Mouse (Mus musculus) forebrain, embryonic 12.5 days (tissue): Measurements from ENCODE around the gene Fbxw8. TPM values are rescaled to one million over a fixed set of nuclear protein-coding genes. Genes with fewer than 3 reads are reported as not detected.
A peak's percentile ranks its signal among the peaks of the same experiment; 100 is the strongest.

Experiments
- ATAC-seq: fragments of 200-750 bp; cut with Nextera tagmentation; 2 replicates; pipeline ENCODE4 v1.8.0; 2017; ENCODE audit warnings: moderate TSS enrichment; ENCODE audit not compliant: low FRiP score
- H3K27ac ChIP-seq: fragments of 300-500 bp; sonication (generic); 2 replicates; pipeline ENCODE4 v1.5.1; 2016; ENCODE audit warnings: mild to moderate bottlenecking
- H3K27me3 ChIP-seq: fragments of 300-500 bp; sonication (generic); 2 replicates; pipeline ENCODE4 v1.6.1; 2016; ENCODE audit warnings: mild to moderate bottlenecking
- H3K36me3 ChIP-seq: fragments of 300-500 bp; sonication (generic); replicated peaks from 2 replicates; pipeline ENCODE4 v1.6.1; 2016; ENCODE audit warnings: mild to moderate bottlenecking
- H3K4me1 ChIP-seq: fragments of 300-500 bp; sonication (generic); 2 replicates; pipeline ENCODE4 v1.6.1; 2016
- H3K4me2 ChIP-seq: fragments of 300-500 bp; sonication (generic); 2 replicates; pipeline ENCODE4 v1.6.1; 2016; ENCODE audit warnings: mild to moderate bottlenecking, moderate library complexity
- H3K4me3 ChIP-seq: fragments of 300-500 bp; sonication (generic); replicated peaks from 2 replicates; pipeline ENCODE4 v1.5.1; 2016; ENCODE audit warnings: mild to moderate bottlenecking
- H3K9ac ChIP-seq: fragments of 300-500 bp; sonication (generic); 2 replicates; pipeline ENCODE4 v1.6.1; 2016; ENCODE audit warnings: mild to moderate bottlenecking
- H3K9me3 ChIP-seq: fragments of 300-500 bp; sonication (generic); 2 replicates; pipeline ENCODE4 v1.6.1; 2016
- WGBS: fragments of 180-500 bp; shearing (Covaris S2); methylation state at CpG from one replicate; pipeline ENCODE4 v1.1.7; 2016; 5-methylcytosine and 5-hydroxymethylcytosine counted together
- polyA plus RNA-seq: library from polyadenylated mRNA; unstranded; fragments of >200 nt; fragmentation: Nextera tagmentation; extraction: Ambion mirVana; gene quantifications from 2 replicates; pipeline ENCODE4 v1.2.1, GENCODE M21; 2016

The Fbxw8 gene
- polyA plus RNA-seq, 1 experiment from 2014 or later = 41.5 TPM

DNA sequence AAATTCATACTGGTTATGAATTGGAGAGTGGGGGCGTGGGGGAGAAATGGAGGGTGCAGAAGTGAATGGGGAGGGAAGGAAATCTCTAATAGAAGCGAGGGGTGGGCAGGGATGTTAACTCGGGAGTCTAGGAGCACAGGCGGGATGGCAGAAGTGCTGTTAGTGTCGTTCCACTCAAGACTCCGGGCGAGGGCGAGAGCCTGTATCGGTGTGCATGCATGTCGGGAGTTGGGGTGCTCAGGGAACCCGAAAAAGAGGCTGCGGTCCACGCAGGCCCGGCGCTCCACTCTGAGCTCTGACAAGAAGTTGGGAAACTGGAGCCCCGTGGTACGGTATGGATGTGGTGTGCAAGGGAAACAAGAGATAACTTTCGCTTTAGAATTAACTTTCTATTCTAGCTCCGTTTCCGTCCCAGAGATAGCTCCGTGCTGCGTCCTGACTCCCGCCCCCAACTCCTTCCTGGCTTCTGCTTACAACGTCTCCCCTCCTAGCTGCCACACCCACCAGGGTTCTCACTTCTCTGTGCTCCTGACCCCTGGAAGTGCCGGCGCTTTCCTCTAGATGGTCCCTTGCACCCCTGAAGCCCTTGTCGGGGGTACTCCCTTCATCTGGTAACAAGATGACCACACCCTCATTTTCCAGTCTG, 16.9 kb upstream of the Fbxw8 start:
- Histone ChIP-seq H3K4me3 (peak overlapping the region; percentile 31; the same call in 1 of the 2 replicates), H3K36me3 (no peaks in the 10 kb centered on the region), H3K4me1 (peaks cover 43% of the 10 kb centered on the region), H3K9me3 (peaks cover 7% of the 10 kb centered on the region; the same call in 1 of the 2 replicates), H3K27me3 (peaks cover 89% of the 10 kb centered on the region), H3K9ac (no peak overlapping the region), H3K27ac (no peak overlapping the region), H3K4me2 (peak overlapping the region; percentile 45)
- WGBS = under 1% methylated on average over 27 of the region's 27 CpGs
- ATAC-seq = no peak

DNA sequence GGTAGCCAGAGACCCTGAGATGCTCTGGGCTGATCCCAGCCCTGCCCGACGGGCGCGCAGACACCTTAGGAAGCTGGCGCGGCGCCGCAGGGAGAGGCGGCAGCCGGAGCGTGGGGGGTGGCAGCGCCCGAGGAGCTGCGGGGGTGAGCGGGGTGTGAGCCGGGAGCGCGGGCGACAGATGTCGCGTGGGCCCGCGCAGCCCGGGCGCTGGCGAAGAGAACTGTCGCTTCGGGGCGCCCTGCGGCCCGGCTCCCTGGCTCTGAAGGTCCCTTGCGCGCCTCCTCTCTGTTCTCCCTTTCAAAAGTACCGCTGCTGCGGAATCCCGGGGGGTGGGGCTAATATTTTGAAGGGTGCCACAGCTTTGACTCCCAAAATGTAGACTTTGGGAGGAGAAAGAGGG, 16.4 kb upstream of the Fbxw8 start:
- H3K4me3 ChIP-seq = peak overlapping the region; percentile 31
- WGBS = under 1% methylated on average over 36 of the region's 36 CpGs
- peaks cover 7% of the 10 kb centered on the region; the same call in 1 of the 2 replicates for H3K9me3 ChIP-seq
- no peak for ATAC-seq
- no peak overlapping the region for H3K9ac ChIP-seq
- H3K36me3 ChIP-seq = no peaks in the 10 kb centered on the region
- H3K27me3 ChIP-seq = peaks cover 91% of the 10 kb centered on the region
- H3K4me2 ChIP-seq = peak overlapping the region; percentile 45
- H3K4me1 ChIP-seq = peaks cover 43% of the 10 kb centered on the region
- no peak overlapping the region for H3K27ac ChIP-seq

DNA sequence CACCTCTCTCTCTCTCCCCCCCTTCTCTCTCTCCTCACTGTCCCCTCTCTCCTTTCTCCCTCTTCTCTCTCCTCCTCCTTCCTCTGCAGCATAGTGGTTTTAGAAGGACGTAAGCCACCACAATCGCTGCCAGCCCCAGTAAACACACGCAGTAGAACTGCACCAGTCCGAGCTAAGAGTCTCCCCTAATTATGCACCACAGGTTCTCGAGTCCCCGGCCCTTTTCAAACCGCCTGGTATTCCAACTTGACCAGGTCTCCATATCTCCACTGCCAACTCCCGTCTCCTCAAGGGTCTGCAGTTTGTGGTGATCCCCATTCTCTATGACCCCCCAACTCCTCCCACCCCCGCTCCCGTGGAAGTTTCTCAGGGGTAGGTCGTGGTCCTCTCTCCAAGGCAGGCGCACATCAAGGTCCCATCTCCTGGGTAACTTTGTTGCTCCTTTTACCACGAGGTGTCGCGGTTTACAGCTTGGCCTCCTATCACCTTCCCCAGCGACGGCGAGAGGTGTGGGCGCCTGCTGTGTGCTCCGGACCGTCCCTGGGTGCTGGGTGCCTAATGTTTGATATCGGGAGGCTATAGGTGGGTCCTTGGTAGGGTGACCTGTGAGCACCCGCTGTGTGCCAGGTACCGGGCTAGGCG, 15.7 kb upstream of the Fbxw8 start:
- H3K4me3 ChIP-seq = peak overlapping the region; percentile 31
- H3K36me3 ChIP-seq = no peaks in the 10 kb centered on the region
- under 1% methylated on average over 25 of the region's 25 CpGs for WGBS
- no peak for ATAC-seq
- H3K4me1 ChIP-seq = peaks cover 43% of the 10 kb centered on the region
- peaks cover 93% of the 10 kb centered on the region for H3K27me3 ChIP-seq
- H3K9me3 ChIP-seq = peaks cover 7% of the 10 kb centered on the region; the same call in 1 of the 2 replicates
- no peak overlapping the region for H3K27ac ChIP-seq
- no peak overlapping the region; the same call in 1 of the 2 replicates for H3K9ac ChIP-seq
- peak overlapping the region; percentile 45 for H3K4me2 ChIP-seq

DNA sequence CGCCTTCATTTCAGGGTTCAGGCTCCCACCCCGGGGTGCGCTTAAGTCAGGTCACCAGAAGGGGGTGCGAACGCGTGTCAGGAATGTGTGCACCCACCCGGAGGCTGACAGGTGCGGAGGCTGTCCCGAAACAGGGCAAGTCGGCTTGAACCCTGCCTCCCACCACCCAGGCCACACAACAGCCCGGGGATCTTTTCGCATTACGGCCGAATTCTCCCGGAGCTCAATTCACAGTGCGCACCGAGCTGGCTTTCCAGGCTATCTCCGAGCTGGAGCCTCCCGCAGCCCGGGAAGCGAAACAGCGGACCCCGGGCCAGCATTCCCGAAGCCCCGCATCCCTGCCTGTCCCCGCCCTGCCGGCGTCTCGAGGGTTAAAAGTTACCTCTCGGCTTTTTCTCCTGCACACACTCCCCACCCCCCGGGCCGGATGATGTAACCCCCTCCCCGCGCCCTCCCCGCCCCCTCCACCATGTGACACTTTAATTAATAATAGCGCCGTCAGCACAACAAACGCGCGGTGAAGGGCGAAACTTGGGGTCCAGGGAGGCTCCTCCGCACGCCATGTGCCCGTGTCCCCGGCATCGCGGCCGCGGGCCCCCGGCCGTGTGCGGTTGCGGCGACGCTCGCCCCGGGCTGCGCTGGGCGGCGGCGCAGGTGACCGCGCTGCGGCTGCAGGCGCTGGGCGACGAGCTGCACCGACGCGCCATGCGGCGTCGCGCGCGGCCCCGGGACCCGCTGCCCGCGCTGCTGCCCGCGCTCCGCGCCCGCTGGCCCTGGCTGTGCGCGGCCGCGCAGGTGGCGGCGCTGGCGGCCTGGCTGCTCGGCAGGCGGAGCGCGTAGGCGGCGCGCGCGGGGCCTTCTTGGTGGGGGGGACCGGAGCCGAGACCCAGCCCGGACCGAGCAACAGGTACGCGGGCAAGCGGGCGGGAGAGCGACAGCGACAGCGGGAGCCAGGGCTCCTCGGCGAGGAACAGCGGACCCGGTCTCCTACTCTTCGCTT, 14.3 kb upstream of the Fbxw8 start:
- H3K27ac ChIP-seq = no peak overlapping the region
- ATAC-seq = 0 out of 2 replicates have a peak, but pooled peaks have one; percentile 66

DNA sequence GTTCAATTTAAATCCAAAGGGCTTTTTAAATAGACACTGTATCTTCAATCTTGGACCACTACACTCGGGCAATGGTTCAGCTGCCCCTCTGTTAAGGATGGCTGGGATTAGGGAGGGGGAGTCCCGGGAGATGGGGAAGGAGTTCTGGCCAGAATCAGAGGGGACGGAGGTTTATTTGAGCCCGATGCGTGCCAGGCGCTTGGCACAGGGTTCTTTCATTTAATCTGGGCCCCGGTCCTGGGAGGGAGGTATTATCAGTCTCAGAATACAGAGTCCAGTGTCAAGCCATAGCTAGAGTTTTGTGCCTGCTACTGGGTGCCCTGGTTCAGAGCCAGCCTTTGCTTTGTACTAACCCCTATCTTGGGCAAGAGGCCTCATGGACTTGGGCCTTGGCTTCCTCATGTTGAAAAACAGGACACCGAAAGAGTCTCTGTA, 12.3 kb upstream of the Fbxw8 start:
- ATAC-seq = no peak
- WGBS = 68% methylated on average over 8 of the region's 8 CpGs
- no peaks in the 10 kb centered on the region for H3K9me3 ChIP-seq

More for the DNA sequence above, 14.3 kb upstream of the Fbxw8 start:
- Histone ChIP-seq H3K27me3 (peaks cover 95% of the 10 kb centered on the region), H3K9ac (peak overlapping the region; percentile 60), H3K9me3 (no peaks in the 10 kb centered on the region), H3K4me3 (peak overlapping the region; percentile 51), H3K36me3 (no peaks in the 10 kb centered on the region), H3K4me2 (peak overlapping the region; percentile 96), H3K4me1 (peaks cover 40% of the 10 kb centered on the region)
- under 1% methylated on average over 109 of the region's 117 CpGs for WGBS

DNA sequence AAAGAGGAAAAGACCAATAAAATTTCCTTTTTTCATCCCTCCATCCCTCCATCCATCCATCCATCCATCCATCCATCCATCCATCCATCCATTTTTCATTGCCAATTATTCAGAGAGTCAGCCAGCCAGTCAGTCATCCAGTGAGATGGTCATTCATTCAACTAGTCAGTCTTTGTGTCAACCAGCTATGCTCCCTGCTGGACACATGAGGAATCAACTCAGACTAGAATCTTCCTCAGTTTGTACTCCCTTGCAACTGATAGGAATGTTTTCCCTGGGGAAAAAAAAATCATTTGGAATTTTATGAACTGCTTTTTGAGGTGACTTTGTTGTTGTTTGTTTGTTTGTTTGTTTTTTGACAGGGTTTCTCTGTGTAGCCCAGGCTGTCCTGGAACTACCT, 10.2 kb upstream of the Fbxw8 start:
- Histone ChIP-seq H3K27ac (no peak overlapping the region), H3K27me3 (peaks cover 91% of the 10 kb centered on the region), H3K4me3 (no peak overlapping the region), H3K9me3 (no peaks in the 10 kb centered on the region), H3K4me2 (no peak overlapping the region), H3K36me3 (no peaks in the 10 kb centered on the region), H3K9ac (no peak overlapping the region), H3K4me1 (peaks cover 12% of the 10 kb centered on the region)
- no peak for ATAC-seq

More for the DNA sequence above, 12.3 kb upstream of the Fbxw8 start:
- Histone ChIP-seq H3K4me1 (peaks cover 32% of the 10 kb centered on the region), H3K36me3 (no peaks in the 10 kb centered on the region), H3K27me3 (peaks cover 91% of the 10 kb centered on the region), H3K9ac (no peak overlapping the region), H3K4me2 (no peak overlapping the region), H3K27ac (no peak overlapping the region), H3K4me3 (no peak overlapping the region)

DNA sequence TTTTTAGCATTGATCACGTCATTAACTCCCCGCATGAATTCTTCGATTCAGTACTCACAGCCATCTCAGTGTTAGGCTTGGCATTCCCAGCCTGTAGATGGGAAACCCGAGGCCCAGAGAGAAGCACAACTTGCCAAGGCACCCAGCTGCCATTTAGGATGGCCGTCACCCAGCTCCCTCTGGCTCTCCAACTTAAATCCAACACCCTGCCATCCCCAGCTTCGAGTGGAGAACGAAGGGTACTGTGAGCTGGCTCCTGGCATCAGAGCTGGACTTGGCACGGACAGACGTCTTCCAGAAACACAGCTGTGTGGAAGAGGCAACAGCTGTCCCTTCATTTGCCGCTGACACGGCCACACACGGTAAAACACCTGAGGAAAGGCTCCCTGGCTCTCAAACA, 9.3 kb upstream of the Fbxw8 start, which contains the start of gene Hrk:
Gene Hrk (plus strand): TSS at position 68 of the 400 bp plus-strand sequence.
- Histone ChIP-seq H3K9ac (no peak within 1 kb of the TSS), H3K4me3 (no peak within 1 kb of the TSS), H3K9me3 (no peaks in the 10 kb centered on the region), H3K4me2 (no peak within 1 kb of the TSS), H3K4me1 (peaks cover 7% of the 10 kb centered on the region), H3K27ac (no peak within 1 kb of the TSS), H3K27me3 (peaks cover 91% of the 10 kb centered on the region), H3K36me3 (no peaks in the 10 kb centered on the region)
- ATAC-seq = no peak
- WGBS = 71% methylated on average over 12 of the region's 12 CpGs

DNA sequence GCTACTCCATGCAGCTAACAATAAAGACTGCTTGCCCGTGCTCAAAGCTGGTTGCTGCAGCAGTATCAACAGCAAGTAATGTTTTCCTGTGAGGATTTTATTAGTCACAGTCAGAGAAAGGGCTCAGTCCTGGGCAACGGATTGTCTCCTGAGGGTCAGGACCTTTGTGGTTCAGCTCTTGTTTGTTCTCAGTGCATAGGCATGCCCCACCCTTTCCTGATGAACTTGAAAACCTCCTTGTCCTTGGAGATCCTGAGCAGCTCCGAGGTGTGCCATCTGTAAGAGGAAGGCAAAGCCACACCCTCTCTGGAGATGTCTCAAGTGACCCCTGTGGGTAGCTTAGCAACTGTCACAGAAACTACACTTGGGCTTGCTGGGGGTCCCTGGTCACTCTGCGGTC, 5.4 kb upstream of the Fbxw8 start:
- ATAC-seq = no peak
- H3K9me3 ChIP-seq = no peaks in the 10 kb centered on the region
- no peak overlapping the region for H3K4me2 ChIP-seq
- no peak overlapping the region for H3K4me3 ChIP-seq
- H3K9ac ChIP-seq = no peak overlapping the region
- 45% methylated on average over 4 of the region's 4 CpGs for WGBS
- H3K27ac ChIP-seq = no peak overlapping the region
- peaks cover 70% of the 10 kb centered on the region for H3K27me3 ChIP-seq
- no peaks in the 10 kb centered on the region for H3K36me3 ChIP-seq
- no peaks in the 10 kb centered on the region for H3K4me1 ChIP-seq

DNA sequence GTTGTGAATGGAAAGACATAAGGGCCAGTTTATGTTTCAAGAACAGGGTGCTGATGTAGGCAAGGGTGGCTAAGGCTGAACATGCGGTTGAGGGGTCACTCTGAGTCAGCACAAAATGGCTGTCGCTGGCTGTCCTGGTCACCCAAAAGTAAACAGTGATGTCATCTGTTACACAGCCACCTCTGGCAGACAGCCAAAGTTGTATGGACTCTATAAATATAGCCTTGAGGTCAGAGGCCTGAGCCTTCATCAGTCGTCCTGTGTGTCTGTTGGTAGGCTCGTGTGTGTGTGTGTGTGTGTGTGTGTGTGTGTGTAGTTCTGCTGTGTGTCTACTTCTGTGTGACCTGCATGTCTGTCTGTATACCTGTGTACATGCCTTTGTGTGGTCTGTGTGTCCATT, 1.7 kb upstream of the Fbxw8 start:
- Histone ChIP-seq H3K27me3 (peaks cover 38% of the 10 kb centered on the region), H3K27ac (no peak overlapping the region), H3K36me3 (peaks cover 3% of the 10 kb centered on the region; the same call in 1 of the 2 replicates), H3K4me2 (no peak overlapping the region), H3K9ac (no peak overlapping the region), H3K9me3 (no peaks in the 10 kb centered on the region), H3K4me3 (no peak overlapping the region), H3K4me1 (peaks cover 22% of the 10 kb centered on the region)
- no peak for ATAC-seq
- WGBS = 70% methylated on average over 4 of the region's 4 CpGs

DNA sequence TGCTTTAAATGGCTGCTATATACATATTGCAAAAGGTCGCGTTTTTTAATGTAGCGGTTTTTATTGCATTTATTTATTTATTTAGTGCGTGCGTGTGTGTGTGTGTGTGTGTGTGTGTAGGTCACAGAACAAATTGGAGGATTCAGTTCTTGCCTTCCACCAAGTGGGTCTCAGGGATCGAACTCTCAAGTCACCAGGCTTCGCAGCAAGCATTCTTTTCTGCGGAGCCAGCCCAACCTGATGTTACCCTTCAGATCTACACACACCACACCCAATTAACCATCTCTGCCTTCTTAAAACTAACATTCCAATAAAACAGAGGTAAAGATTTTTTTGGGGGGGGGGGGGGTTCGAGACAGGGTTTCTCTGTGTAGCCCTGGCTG, 292 bp upstream of the Fbxw8 start:
- Histone ChIP-seq H3K4me3 (peak overlapping the region; percentile 87), H3K9ac (peak overlapping the region; percentile 87), H3K4me2 (peak overlapping the region; percentile 73), H3K27me3 (peaks cover 24% of the 10 kb centered on the region), H3K9me3 (no peaks in the 10 kb centered on the region), H3K4me1 (peaks cover 22% of the 10 kb centered on the region), H3K36me3 (peaks cover 8% of the 10 kb centered on the region; the same call in 1 of the 2 replicates), H3K27ac (no peak overlapping the region)
- ATAC-seq = no peak; the same call in 1 of the 2 replicates
- 23% methylated on average over 9 of the region's 9 CpGs for WGBS

DNA sequence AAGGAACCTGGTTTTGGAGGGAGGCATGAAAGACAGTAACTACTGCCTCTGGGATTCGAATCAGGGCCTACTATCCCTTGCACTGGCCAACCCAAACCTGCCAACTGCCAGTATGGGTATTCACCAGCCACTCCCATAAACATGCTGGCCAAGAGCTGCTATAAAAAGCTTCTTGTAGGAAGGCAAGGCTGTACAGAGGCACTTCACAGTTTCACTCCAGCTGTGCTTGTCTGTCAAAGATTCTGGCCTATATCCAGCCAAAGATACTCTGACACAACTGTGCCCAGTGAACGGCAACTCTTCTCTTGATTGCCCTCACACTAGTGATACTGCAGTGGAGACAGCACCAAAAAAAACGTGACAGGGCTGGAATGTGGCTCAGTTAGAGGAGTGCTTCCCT, 5.6 kb downstream of the Fbxw8 start:
- H3K27ac ChIP-seq = no peak overlapping the region
- H3K9me3 ChIP-seq = no peaks in the 10 kb centered on the region
- H3K9ac ChIP-seq = no peak overlapping the region
- no peak overlapping the region for H3K4me3 ChIP-seq
- 84% methylated on average over 3 of the region's 3 CpGs for WGBS
- H3K4me1 ChIP-seq = peaks cover 30% of the 10 kb centered on the region
- ATAC-seq = no peak
- peaks cover 13% of the 10 kb centered on the region for H3K36me3 ChIP-seq
- no peak overlapping the region for H3K4me2 ChIP-seq
- no peaks in the 10 kb centered on the region for H3K27me3 ChIP-seq

DNA sequence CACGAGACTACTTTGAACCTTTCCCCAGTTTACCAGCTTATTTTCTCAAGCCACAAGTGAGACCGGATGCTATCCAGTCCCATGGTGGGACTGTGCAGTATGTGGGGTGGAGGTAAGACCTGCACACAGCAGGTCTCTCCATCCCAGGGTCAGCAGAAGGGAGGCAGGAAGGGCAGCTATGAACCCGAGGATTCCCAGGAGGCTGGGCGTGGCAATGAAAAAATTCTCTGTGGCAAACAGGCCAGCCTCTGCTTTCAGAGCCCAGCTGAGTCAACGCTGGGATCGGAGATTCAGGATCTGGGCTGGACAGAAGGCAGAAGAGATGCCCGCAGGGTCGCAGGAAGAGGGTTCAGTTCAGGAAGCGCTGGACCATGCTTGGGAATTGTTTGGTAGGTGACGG, 8.0 kb downstream of the Fbxw8 start:
- 86% methylated on average over 10 of the region's 10 CpGs for WGBS
- no peak overlapping the region for H3K9ac ChIP-seq
- H3K27me3 ChIP-seq = no peaks in the 10 kb centered on the region
- no peaks in the 10 kb centered on the region for H3K9me3 ChIP-seq
- H3K36me3 ChIP-seq = peaks cover 24% of the 10 kb centered on the region
- H3K4me1 ChIP-seq = peaks cover 12% of the 10 kb centered on the region
- H3K4me3 ChIP-seq = no peak overlapping the region
- no peak for ATAC-seq
- no peak overlapping the region for H3K4me2 ChIP-seq
- no peak overlapping the region for H3K27ac ChIP-seq
